Mouse (Mus musculus) heart, postnatal 0 days (tissue): ENCODE measurements around the gene H2-DMb1. TPM values are rescaled to one million over a fixed set of nuclear protein-coding genes. Genes with fewer than 3 reads are reported as not detected.
"Not testable (repeated sequence)": the region's sequence is repeated elsewhere in the genome, so short reads cannot be mapped to it uniquely, and the experiment has no call there.

ENCODE experiments used
- ATAC-seq: fragments of 200-750 bp; cut with Nextera tagmentation; 2 replicates; pipeline ENCODE4 v1.8.0; 2017; ENCODE audit warnings: low read depth, moderate number of reproducible peaks, moderate library complexity; ENCODE audit not compliant: insufficient read depth
- DNase-seq: peaks from one replicate; pipeline ENCODE4 v3.0.0-alpha.2; 2016; ENCODE audit warnings: low spot score
- H3K27ac ChIP-seq: fragments of 300-500 bp; sonication (generic); 2 replicates; pipeline ENCODE4 v1.5.1; 2014; ENCODE audit warnings: low read depth, mild to moderate bottlenecking
- H3K27me3 ChIP-seq: fragments of 300-500 bp; sonication (generic); 2 replicates; pipeline ENCODE4 v1.6.1; 2014; ENCODE audit warnings: low read length, mixed read lengths; ENCODE audit not compliant: control insufficient read depth, insufficient read depth
- H3K36me3 ChIP-seq: fragments of 300-500 bp; sonication (generic); replicated peaks from 2 replicates; pipeline ENCODE4 v1.6.1; 2014; ENCODE audit warnings: low read length, mixed read lengths; ENCODE audit not compliant: control insufficient read depth, insufficient read depth
- H3K4me1 ChIP-seq: fragments of 300-500 bp; sonication (generic); 2 replicates; pipeline ENCODE4 v1.6.1; 2014; ENCODE audit warnings: antibody characterized with exemption; ENCODE audit not compliant: control insufficient read depth, insufficient read depth
- H3K4me2 ChIP-seq: fragments of 300-500 bp; sonication (generic); 2 replicates; pipeline ENCODE4 v1.6.1; 2014; ENCODE audit warnings: low read depth, mild to moderate bottlenecking, low read length, moderate library complexity
- H3K4me3 ChIP-seq: fragments of 300-500 bp; sonication (generic); 2 replicates; pipeline ENCODE4 v1.5.1; 2014; ENCODE audit warnings: low read depth, low read length
- H3K9ac ChIP-seq: fragments of 300-500 bp; sonication (generic); replicated peaks from 2 replicates; pipeline ENCODE4 v1.6.1; 2014; ENCODE audit warnings: low read depth, low read length, mixed read lengths
- H3K9me3 ChIP-seq: fragments of 300-500 bp; sonication (generic); replicated peaks from 2 replicates; pipeline ENCODE4 v1.6.1; 2016; ENCODE audit warnings: low read length; ENCODE audit not compliant: control insufficient read depth
- CTCF ChIP-seq: IDR thresholded peaks from 2 replicates; pipeline ENCODE4 v1.5.1; 2016; ENCODE audit warnings: antibody characterized with exemption, control low read depth, low read depth
- EP300 ChIP-seq: IDR thresholded peaks from 2 replicates; pipeline ENCODE4 v1.6.1; 2016; ENCODE audit warnings: antibody characterized with exemption, low read depth
- WGBS: fragments of 180-500 bp; shearing (Covaris S2); extraction: QIAGEN DNeasy Blood & Tissue Kit; methylation state at CpG from one replicate; pipeline ENCODE4 v1.1.7; 2014; 5-methylcytosine and 5-hydroxymethylcytosine counted together
- polyA plus RNA-seq: library from polyadenylated mRNA; unstranded; fragments of >200 nt; fragmentation: Nextera tagmentation; extraction: Ambion mirVana; gene quantifications from 2 replicates; pipeline ENCODE4 v1.2.1, GENCODE M21; 2015
- total RNA-seq: library from RNA; depleted of rRNA; stranded (reverse); fragments of >200 nt; gene quantifications from 2 replicates; pipeline ENCODE4 v1.2.3, GENCODE M21; 2014; ENCODE audit warnings: low replicate concordance

H2-DMb1 gene
- total and polyA plus RNA-seq, 2 experiments from 2014 or later = 0.90 TPM; not detected in 1

- peaks cover 55% of the 10 kb centered on the region for H3K27me3 ChIP-seq
- H3K4me2 ChIP-seq = peak overlapping the region; percentile 71; the same call in 1 of the 2 replicates
- TF ChIP-seq EP300 = no peak
- no peak for TF ChIP-seq CTCF
- no peak overlapping the region for H3K9ac ChIP-seq
- H3K4me1 ChIP-seq = peaks cover 10% of the 10 kb centered on the region
- H3K9me3 ChIP-seq = no peaks in the 10 kb centered on the region
- no peak overlapping the region for H3K27ac ChIP-seq
- DNase-seq = no peak
- H3K4me3 ChIP-seq = 0 out of 2 replicates have a peak overlapping the region, but pooled peaks have one; percentile 39
- no peak for ATAC-seq
- no peaks in the 10 kb centered on the region for H3K36me3 ChIP-seq
- WGBS = 9% methylated on average over 5 of the region's 5 CpGs
Measured at GRCm38 (mm10) chr17:34140240-34140639, 12.6 kb upstream of the H2-DMb1 start.

- ATAC-seq (no peak), DNase-seq (no peak)
- Histone ChIP-seq H3K27me3 (peaks cover 53% of the 10 kb centered on the region), H3K9me3 (no peaks in the 10 kb centered on the region), H3K9ac (no peak overlapping the region), H3K36me3 (no peaks in the 10 kb centered on the region), H3K4me2 (no peak overlapping the region), H3K27ac (no peak overlapping the region), H3K4me1 (peaks cover 10% of the 10 kb centered on the region), H3K4me3 (no peak overlapping the region)
- 49% methylated on average over 4 of the region's 4 CpGs for WGBS
- TF ChIP-seq EP300 (no peak), CTCF (no peak)
Measured at GRCm38 (mm10) chr17:34141448-34141847, 11.4 kb upstream of the H2-DMb1 start.

- Histone ChIP-seq H3K4me1 (peaks cover 10% of the 10 kb centered on the region), H3K27me3 (peaks cover 42% of the 10 kb centered on the region), H3K4me3 (no peak overlapping the region), H3K9ac (no peak overlapping the region), H3K36me3 (no peaks in the 10 kb centered on the region), H3K27ac (peak overlapping the region; percentile 62), H3K4me2 (no peak overlapping the region), H3K9me3 (no peaks in the 10 kb centered on the region)
- 67% methylated on average over 7 of the region's 7 CpGs for WGBS
- TF ChIP-seq EP300 (no peak), CTCF (no peak)
- DNase-seq (no peak), ATAC-seq (no peak)
Measured at GRCm38 (mm10) chr17:34142456-34143010, 10.3 kb upstream of the H2-DMb1 start.

GRCm38 (mm10) chr17:34143033-34143432, 9.8 kb upstream of the H2-DMb1 start, which contains the start of gene H2-DMb2:
TSS of gene H2-DMb2 (plus strand) at chr17:34143307.
- no peaks in the 10 kb centered on the region for H3K9me3 ChIP-seq
- WGBS = 24% methylated on average over 7 of the region's 7 CpGs
- peaks cover 10% of the 10 kb centered on the region for H3K4me1 ChIP-seq
- no peaks in the 10 kb centered on the region for H3K36me3 ChIP-seq
- ATAC-seq (peak; percentile 40; the same call in 1 of the 2 replicates), DNase-seq (peak; percentile 45)
- H3K4me3 ChIP-seq = no peak within 1 kb of the TSS
- H3K4me2 ChIP-seq = no peak within 1 kb of the TSS
- no peak for TF ChIP-seq CTCF
- no peak for TF ChIP-seq EP300
- peaks cover 38% of the 10 kb centered on the region for H3K27me3 ChIP-seq
- peak within 1 kb of the TSS; percentile 62 for H3K27ac ChIP-seq
- H3K9ac ChIP-seq = no peak within 1 kb of the TSS

- ATAC-seq = no peak
- 51% methylated on average over 5 of the region's 5 CpGs for WGBS
Measured at GRCm38 (mm10) chr17:34143461-34143860, 9.4 kb upstream of the H2-DMb1 start.

GRCm38 (mm10) chr17:34144221-34144620, 8.7 kb upstream of the H2-DMb1 start:
- not testable (repeated sequence) for H3K36me3 ChIP-seq, H3K4me2 ChIP-seq, DNase-seq, ATAC-seq, H3K9ac ChIP-seq, H3K27ac ChIP-seq, H3K4me3 ChIP-seq, H3K9me3 ChIP-seq
- WGBS = 74% methylated on average over 4 of the region's 4 CpGs
- Histone ChIP-seq H3K4me1 (peaks cover 10% of the 10 kb centered on the region), H3K27me3 (peaks cover 26% of the 10 kb centered on the region)

More at GRCm38 (mm10) chr17:34143461-34143860, 9.4 kb upstream of the H2-DMb1 start:
- TF ChIP-seq EP300 = no peak
- no peak for TF ChIP-seq CTCF
- no peak overlapping the region for H3K27ac ChIP-seq
- peaks cover 10% of the 10 kb centered on the region for H3K4me1 ChIP-seq
- H3K4me3 ChIP-seq = no peak overlapping the region
- H3K27me3 ChIP-seq = peaks cover 34% of the 10 kb centered on the region
- no peak overlapping the region for H3K9ac ChIP-seq
- no peak for DNase-seq
- no peak overlapping the region for H3K4me2 ChIP-seq
- no peaks in the 10 kb centered on the region for H3K36me3 ChIP-seq
- no peaks in the 10 kb centered on the region for H3K9me3 ChIP-seq
